Mouse (Mus musculus) limb, embryonic 12.5 days (tissue): ENCODE measurements around the gene Pdk2. TPM values are rescaled to one million over a fixed set of nuclear protein-coding genes. Genes with fewer than 3 reads are reported as not detected.

Experiments
- ATAC-seq: fragments of 200-750 bp; cut with Nextera tagmentation; 2 replicates; pipeline ENCODE4 v1.8.0; 2017; ENCODE audit warnings: low read depth, moderate TSS enrichment; ENCODE audit not compliant: insufficient number of reproducible peaks, insufficient read depth, low FRiP score, low TSS enrichment
- H3K27ac ChIP-seq: fragments of 300-500 bp; sonication (generic); 2 replicates; pipeline ENCODE4 v1.5.1; 2016; ENCODE audit warnings: mild to moderate bottlenecking, moderate library complexity
- H3K27me3 ChIP-seq: fragments of 300-500 bp; sonication (generic); 2 replicates; pipeline ENCODE4 v1.6.1; 2016; ENCODE audit warnings: mild to moderate bottlenecking, moderate library complexity
- H3K36me3 ChIP-seq: fragments of 300-500 bp; sonication (generic); 2 replicates; pipeline ENCODE4 v1.6.1; 2016; ENCODE audit warnings: mild to moderate bottlenecking, moderate library complexity
- H3K4me1 ChIP-seq: fragments of 300-500 bp; sonication (generic); replicated peaks from 2 replicates; pipeline ENCODE4 v1.6.1; 2016
- H3K4me2 ChIP-seq: fragments of 300-500 bp; sonication (generic); 2 replicates; pipeline ENCODE4 v1.6.1; 2016; ENCODE audit warnings: mild to moderate bottlenecking, moderate library complexity
- H3K4me3 ChIP-seq: fragments of 300-500 bp; sonication (generic); replicated peaks from 2 replicates; pipeline ENCODE4 v1.5.1; 2016; ENCODE audit warnings: mild to moderate bottlenecking
- H3K9ac ChIP-seq: fragments of 300-500 bp; sonication (generic); replicated peaks from 2 replicates; pipeline ENCODE4 v1.6.1; 2016; ENCODE audit warnings: mild to moderate bottlenecking, moderate library complexity
- H3K9me3 ChIP-seq: fragments of 300-500 bp; sonication (generic); 2 replicates; pipeline ENCODE4 v1.6.1; 2016; ENCODE audit warnings: mild to moderate bottlenecking, moderate library complexity
- WGBS: fragments of 180-500 bp; shearing (Covaris S2); methylation state at CpG from one replicate; pipeline ENCODE4 v1.1.7; 2016; 5-methylcytosine and 5-hydroxymethylcytosine counted together
- polyA plus RNA-seq: library from polyadenylated mRNA; unstranded; fragments of >200 nt; fragmentation: Nextera tagmentation; extraction: Ambion mirVana; gene quantifications from 2 replicates; pipeline ENCODE4 v1.2.1, GENCODE M21; 2016

The Pdk2 gene
- polyA plus RNA-seq, 1 experiment from 2014 or later = 21.9 TPM

- WGBS = 2% methylated on average over 22 of the region's 22 CpGs
- peaks cover 35% of the 10 kb centered on the region for H3K36me3 ChIP-seq
- H3K4me3 ChIP-seq = peak overlapping the region; percentile 93
- peak overlapping the region; percentile 93 for H3K9ac ChIP-seq
- H3K27me3 ChIP-seq = no peaks in the 10 kb centered on the region
- H3K4me1 ChIP-seq = peaks cover 68% of the 10 kb centered on the region
- no peak for ATAC-seq
- no peaks in the 10 kb centered on the region for H3K9me3 ChIP-seq
- peak overlapping the region; percentile 100 for H3K4me2 ChIP-seq
- H3K27ac ChIP-seq = peak overlapping the region; percentile 50; the same call in 1 of the 2 replicates
These were observed 48.2 kb downstream of the Pdk2 start for GRCm38 (mm10) chr11:94992754-94993606.

GRCm38 (mm10) chr11:94992480-94992753 lies 48.7 kb downstream of the Pdk2 start:
- Histone ChIP-seq H3K4me3 (peak overlapping the region; percentile 93), H3K4me2 (peak overlapping the region; percentile 100), H3K9me3 (no peaks in the 10 kb centered on the region), H3K27me3 (no peaks in the 10 kb centered on the region), H3K27ac (peak overlapping the region; percentile 95), H3K4me1 (peaks cover 69% of the 10 kb centered on the region), H3K36me3 (peaks cover 30% of the 10 kb centered on the region), H3K9ac (peak overlapping the region; percentile 93)
- ATAC-seq = no peak
- WGBS = 1% methylated on average over 20 of the region's 20 CpGs

- Histone ChIP-seq H3K9ac (peak overlapping the region; percentile 93), H3K4me2 (peak overlapping the region; percentile 100), H3K4me3 (peak overlapping the region; percentile 93), H3K27me3 (no peaks in the 10 kb centered on the region), H3K27ac (peak overlapping the region; percentile 95), H3K36me3 (peaks cover 24% of the 10 kb centered on the region), H3K4me1 (peaks cover 69% of the 10 kb centered on the region), H3K9me3 (no peaks in the 10 kb centered on the region)
- ATAC-seq = no peak
- WGBS = under 1% methylated on average over 99 of the region's 99 CpGs
These were observed 49.3 kb downstream of the Pdk2 start for GRCm38 (mm10) chr11:94991641-94992479.

- H3K36me3 ChIP-seq = peaks cover 15% of the 10 kb centered on the region
- H3K4me3 ChIP-seq = peak within 1 kb of the TSS; percentile 93
- H3K9ac ChIP-seq = peak within 1 kb of the TSS; percentile 93
- H3K4me1 ChIP-seq = peaks cover 66% of the 10 kb centered on the region
- ATAC-seq = peak; percentile 81
- whole genome bisulfite sequencing = under 1% methylated on average over 49 of the region's 69 CpGs
- H3K9me3 ChIP-seq = no peaks in the 10 kb centered on the region
- H3K27ac ChIP-seq = peak within 1 kb of the TSS; percentile 95
- no peaks in the 10 kb centered on the region for H3K27me3 ChIP-seq
- peak within 1 kb of the TSS; percentile 100 for H3K4me2 ChIP-seq
These were observed 50.2 kb downstream of the Pdk2 start, which contains the start of gene Ppp1r9b for GRCm38 (mm10) chr11:94990749-94991577. TSS of gene Ppp1r9b (plus strand) at chr11:94991035.

- no peaks in the 10 kb centered on the region for H3K27me3 ChIP-seq
These were observed 50.9 kb downstream of the Pdk2 start for GRCm38 (mm10) chr11:94990102-94990748.

GRCm38 (mm10) chr11:94989562-94990017 lies 51.6 kb downstream of the Pdk2 start:
- peak overlapping the region; percentile 93 for H3K4me3 ChIP-seq
- peaks cover 61% of the 10 kb centered on the region for H3K4me1 ChIP-seq
- H3K4me2 ChIP-seq = peak overlapping the region; percentile 100
- H3K36me3 ChIP-seq = 0 out of 2 replicates have a peak, but pooled peaks cover 4% of the 10 kb centered on the region
- peak; percentile 58; the same call in 1 of the 2 replicates for ATAC-seq
- peak overlapping the region; percentile 95 for H3K27ac ChIP-seq
- peak overlapping the region; percentile 73 for H3K9ac ChIP-seq
- no peaks in the 10 kb centered on the region for H3K27me3 ChIP-seq
- WGBS = 2% methylated on average over 12 of the region's 12 CpGs
- no peaks in the 10 kb centered on the region for H3K9me3 ChIP-seq

More at GRCm38 (mm10) chr11:94990102-94990748, 50.9 kb downstream of the Pdk2 start:
- Histone ChIP-seq H3K4me2 (peak overlapping the region; percentile 100), H3K27ac (peak overlapping the region; percentile 95), H3K9me3 (no peaks in the 10 kb centered on the region), H3K36me3 (peaks cover 9% of the 10 kb centered on the region; the same call in 1 of the 2 replicates), H3K4me1 (peaks cover 63% of the 10 kb centered on the region), H3K4me3 (peak overlapping the region; percentile 93), H3K9ac (peak overlapping the region; percentile 93)
- no peak for ATAC-seq
- 49% methylated on average over 6 of the region's 6 CpGs for WGBS

- peaks cover 55% of the 10 kb centered on the region for H3K4me1 ChIP-seq
These were observed 52.2 kb downstream of the Pdk2 start for GRCm38 (mm10) chr11:94988780-94989561.

GRCm38 (mm10) chr11:94987851-94988250 lies 53.3 kb downstream of the Pdk2 start:
- WGBS = 74% methylated on average over 8 of the region's 8 CpGs
- H3K4me1 ChIP-seq = peaks cover 44% of the 10 kb centered on the region
- no peaks in the 10 kb centered on the region for H3K36me3 ChIP-seq
- no peak overlapping the region for H3K4me3 ChIP-seq
- H3K27ac ChIP-seq = no peak overlapping the region
- no peak overlapping the region for H3K4me2 ChIP-seq
- H3K9me3 ChIP-seq = no peaks in the 10 kb centered on the region
- ATAC-seq = no peak
- H3K27me3 ChIP-seq = no peaks in the 10 kb centered on the region
- H3K9ac ChIP-seq = no peak overlapping the region

More at GRCm38 (mm10) chr11:94988780-94989561, 52.2 kb downstream of the Pdk2 start:
- peak overlapping the region; percentile 95 for H3K27ac ChIP-seq
- no peaks in the 10 kb centered on the region for H3K9me3 ChIP-seq
- H3K9ac ChIP-seq = peak overlapping the region; percentile 73
- no peaks in the 10 kb centered on the region for H3K27me3 ChIP-seq
- H3K36me3 ChIP-seq = 0 out of 2 replicates have a peak, but pooled peaks cover 4% of the 10 kb centered on the region
- H3K4me2 ChIP-seq = peak overlapping the region; percentile 100
- 19% methylated on average over 10 of the region's 10 CpGs for WGBS
- no peak for ATAC-seq
- H3K4me3 ChIP-seq = peak overlapping the region; percentile 93

GRCm38 (mm10) chr11:94987341-94987740 lies 53.8 kb downstream of the Pdk2 start:
- no peaks in the 10 kb centered on the region for H3K36me3 ChIP-seq
- no peak overlapping the region for H3K27ac ChIP-seq
- peaks cover 39% of the 10 kb centered on the region for H3K4me1 ChIP-seq
- H3K9me3 ChIP-seq = no peaks in the 10 kb centered on the region
- no peak overlapping the region for H3K4me2 ChIP-seq
- no peaks in the 10 kb centered on the region for H3K27me3 ChIP-seq
- ATAC-seq = no peak
- 64% methylated on average over 6 of the region's 6 CpGs for WGBS
- no peak overlapping the region for H3K9ac ChIP-seq
- no peak overlapping the region for H3K4me3 ChIP-seq
